Comparison of ENCODE assay signal across 22 mouse cellular contexts in genomic region chr9:44648881-44649281, GRCm38 (mm10). TPM values are rescaled to one million over a fixed set of nuclear protein-coding genes. Genes with fewer than 3 reads are reported as not detected.
DNase-seq lines count a peak whose midpoint lies in the region; ATAC-seq and TF ChIP-seq lines count a peak whose summit lies in the region.
"Had no signal": no experiment of that assay in that cellular context is flagged by ENCODE, and none has a peak within 500 bp of the region (broad histone marks: within the 10 kb centered on the region; RNA-seq: fewer than 3 reads in every experiment).

No protein-coding gene starts in this region.

- H3K36me3 ChIP-seq in heart, embryonic 10.5 days = no peaks in the 10 kb centered on the region
- H3K36me3 ChIP-seq in thymus, adult 2 months (ENCODE audit: control insufficient read depth, insufficient read depth, low read length) = no peaks in the 10 kb centered on the region
- H3K36me3 ChIP-seq: embryonic facial prominence, embryonic 15.5 days; limb, embryonic 13.5 days had no signal

- no peak for TF ChIP-seq POLR2A in thymus, adult 2 months (IDR thresholded peaks at IDR 0.05; ENCODE audit: control insufficient read depth, extremely low read depth, insufficient read depth, low read length, poor library complexity)

- 0 out of 2 replicates have a peak, but pooled peaks have one; percentile 32 for TF ChIP-seq CTCF in thymus, adult 2 months (IDR thresholded peaks at IDR 0.05; ENCODE audit: borderline replicate concordance, control insufficient read depth, extremely low read depth, insufficient read depth, low read length, poor library complexity)

- ATAC-seq in activated CD4-positive, CD25-positive, alpha-beta regulatory T cell, adult 4 months = peak; percentile 33
- ATAC-seq: forebrain, embryonic 13.5 days; midbrain, embryonic 16.5 days had no signal

- no peaks in the 10 kb centered on the region for H3K9me3 ChIP-seq in heart, embryonic 10.5 days
- H3K9me3 ChIP-seq: embryonic facial prominence, embryonic 15.5 days; forebrain, embryonic 13.5 days; limb, embryonic 13.5 days had no signal

- no peak overlapping the region for H3K4me3 ChIP-seq in heart, embryonic 10.5 days
- H3K4me3 ChIP-seq in thymus, adult 2 months (ENCODE audit: control insufficient read depth, insufficient read depth, low read length) = no peak overlapping the region
- H3K4me3 ChIP-seq: embryonic facial prominence, embryonic 15.5 days; forebrain, embryonic 13.5 days; gastrocnemius, adult 2 months; limb, embryonic 13.5 days had no signal

- no peak overlapping the region; the same call in 1 of the 2 replicates for H3K27ac ChIP-seq in heart, embryonic 10.5 days
- H3K27ac ChIP-seq in thymus, adult 2 months (ENCODE audit: control insufficient read depth, insufficient read depth, low read length) = peak overlapping the region; percentile 3; the same call in 1 of the 2 replicates
- H3K27ac ChIP-seq: embryonic facial prominence, embryonic 15.5 days; forebrain, embryonic 13.5 days; gastrocnemius, adult 2 months; limb, embryonic 13.5 days had no signal

- peak; percentile 41 for DNase-seq in heart, embryonic 10.5 days (ENCODE audit: low spot score)
- DNase-seq in heart, postnatal 4 days = no peak
- peak; percentile 34 for DNase-seq in B cell, adult 2 months
- DNase-seq in thymus, adult 2 months = peak; percentile 44
- DNase-seq in kidney, postnatal 14 days = no peak
- no peak for DNase-seq in adrenal gland, postnatal 25 days
- DNase-seq in adrenal gland, postnatal 36 days = no peak
- DNase-seq: gastrocnemius, adult 2 months; kidney, adult 11 months; right cerebral cortex, adult 18-20 months had no signal

- peaks cover 7% of the 10 kb centered on the region for H3K4me1 ChIP-seq in heart, embryonic 10.5 days
- peaks cover 49% of the 10 kb centered on the region for H3K4me1 ChIP-seq in thymus, adult 2 months (replicated peaks; ENCODE audit: control insufficient read depth, insufficient read depth, low read length)
- H3K4me1 ChIP-seq: forebrain, embryonic 13.5 days; limb, embryonic 13.5 days had no signal

- WGBS in heart, embryonic 10.5 days = 77% methylated on average over 7 of the region's 7 CpGs
- WGBS in thymus, adult 2 months = 12% methylated on average over 7 of the region's 7 CpGs

- peaks cover 15% of the 10 kb centered on the region; the same call in 1 of the 2 replicates for H3K27me3 ChIP-seq in heart, embryonic 10.5 days (ENCODE audit: insufficient read depth, poor library complexity, severe bottlenecking)
- no peaks in the 10 kb centered on the region for H3K27me3 ChIP-seq in thymus, adult 2 months (ENCODE audit: control insufficient read depth, insufficient read depth, low read length)
- H3K27me3 ChIP-seq: embryonic facial prominence, embryonic 15.5 days; forebrain, embryonic 13.5 days; limb, embryonic 13.5 days had no signal

RNA-seq across cellular contexts. Expression of gene Treh, which starts 24.2 kb away (rescaled TPM):
- not detected in 2 replicates for polyA plus RNA-seq in heart, embryonic 10.5 days (2016; fragmentation: Nextera tagmentation; extraction: Ambion mirVana)
- not detected for total RNA-seq in heart, postnatal 4 days (2021)
- not detected for polyA plus RNA-seq in activated CD4-positive, CD25-positive, alpha-beta regulatory T cell, adult 4 months (2017; shearing (Covaris generic))
- polyA plus RNA-seq in thymus, adult 2 months (2012; rRNA removed) = 0.15 and 0.29 TPM in 2 replicates
- total RNA-seq in adrenal gland, postnatal 25 days (2021) = not detected in 2 replicates
- not detected for total RNA-seq in adrenal gland, postnatal 36 days (2021)
- total RNA-seq: adrenal gland, postnatal 4 days; common myeloid progenitor, adult 5-6 weeks; gastrocnemius, adult 2 months; left cerebral cortex, adult 18-20 months; neutrophil, adult 5-6 weeks had no signal
- polyA plus RNA-seq: embryonic facial prominence, embryonic 15.5 days; forebrain, embryonic 13.5 days; hindbrain, embryonic 11.5 days; limb, embryonic 13.5 days; liver, embryonic 16.5 days; midbrain, embryonic 16.5 days; stomach, embryonic 14.5 days had no signal

RNA-seq across cellular contexts. Expression of gene Ddx6, which starts 44.2 kb away (rescaled TPM):
- 12.6 and 12.7 TPM in 2 replicates for polyA plus RNA-seq in heart, embryonic 10.5 days (2016; fragmentation: Nextera tagmentation; extraction: Ambion mirVana)
- total RNA-seq in heart, postnatal 4 days (2021) = 100 to 1,000 TPM in 1 of 2 experiments, 10 to 100 TPM in 1; 99.8 to 101 TPM
- polyA plus RNA-seq in activated CD4-positive, CD25-positive, alpha-beta regulatory T cell, adult 4 months (2017; shearing (Covaris generic)) = 10 to 100 TPM; 54.3 to 76.5 TPM
- polyA plus RNA-seq in thymus, adult 2 months (2012; rRNA removed) = 29.2 and 35.6 TPM in 2 replicates
- total RNA-seq in adrenal gland, postnatal 25 days (2021) = 126 and 145 TPM in 2 replicates
- 100 to 1,000 TPM; 134 to 149 TPM for total RNA-seq in adrenal gland, postnatal 36 days (2021)

Comparison
In these comparisons a context has a peak if more than half of its experiments do, and no peak if none do; other contexts are left out.
1. DNase-seq: peak in heart, embryonic 10.5 days (single experiment), B cell, adult 2 months (2 of 2) and thymus, adult 2 months (single experiment); none in heart, postnatal 4 days (single experiment), kidney, postnatal 14 days (single experiment), adrenal gland, postnatal 25 days (single experiment) and adrenal gland, postnatal 36 days (0 of 2).